Mouse (Mus musculus): ENCODE data around the gene Zkscan17.

- TF ChIP-seq POLR2A (IDR thresholded peaks at IDR 0.05; ENCODE audit: extremely low read depth, insufficient read depth, low read length) (no peak), CTCF (IDR thresholded peaks at IDR 0.05; ENCODE audit: low read depth, low read length) (no peak)
Measured at GRCm38 (mm10) chr11:59542442-59542841, 15.9 kb upstream of the Zkscan17 start.
